Mouse (Mus musculus): ENCODE measurements around the gene Gpr65. TPM values are rescaled to one million over a fixed set of nuclear protein-coding genes. Genes with fewer than 3 reads are reported as not detected.

The Gpr65 gene
- 14.1 TPM for polyA plus RNA-seq (2014; fragmentation: Illumina TruSeq; extraction: RNeasy Lipid Tissue Mini Kit (QIAGEN cat#74804); ENCODE audit: low replicate concordance)

DNA sequence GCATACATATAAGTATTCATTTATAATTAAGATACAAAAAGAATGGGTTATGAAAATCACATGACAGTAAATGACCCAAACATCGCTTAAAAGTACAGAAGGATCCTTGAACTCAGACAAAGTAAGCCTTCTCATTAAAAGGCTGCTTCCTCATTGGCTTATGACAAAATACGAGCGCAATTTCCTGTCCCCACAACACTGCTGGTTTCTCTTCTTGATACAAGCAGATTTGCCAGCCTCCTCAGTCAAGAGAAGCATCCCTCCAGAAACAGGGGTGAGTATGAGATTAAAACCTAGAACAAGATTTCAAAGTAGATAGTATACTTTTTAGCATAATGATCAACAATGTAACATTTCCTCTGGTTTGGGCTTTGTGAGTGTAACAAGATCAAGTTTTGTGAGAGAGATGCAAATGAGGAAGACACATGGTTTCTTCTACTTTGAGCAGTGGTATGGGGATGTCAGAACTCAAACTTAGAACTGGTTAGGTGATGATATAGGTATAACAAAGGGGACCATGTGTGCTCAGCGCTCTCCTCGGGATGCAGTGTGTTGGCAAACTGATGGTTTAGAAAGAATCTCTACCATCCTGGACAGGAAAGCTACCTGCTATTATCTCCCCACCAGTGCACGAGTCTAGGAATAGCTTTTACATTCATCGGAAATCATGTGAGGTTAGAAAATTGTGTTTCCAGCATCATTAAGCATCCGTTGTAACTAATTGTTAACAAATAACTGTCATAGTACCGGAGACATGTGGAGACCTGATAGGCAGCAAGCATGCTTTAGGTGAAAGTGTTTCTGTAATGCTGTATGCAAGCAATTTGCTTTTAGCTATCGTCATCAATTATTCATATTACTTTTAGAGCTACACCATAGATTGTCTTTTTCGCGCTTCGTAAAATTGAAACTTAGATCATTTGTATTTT is at the start of gene Gpr65:
Gene Gpr65, plus strand, starts transcription at position 195 of the 929 bp plus-strand sequence.

GRCm38 (mm10) chr12:98258845-98259517 is 9.5 kb upstream of the Gpr65 start, which contains the start of gene Galc:
Galc (minus strand) TSS chr12:98259459.

Other genes starting within 250 kb of the Gpr65 start
- gene Galc, start 9.2 kb upstream of the Gpr65 start, polyA plus RNA-seq (2014; fragmentation: Illumina TruSeq; extraction: RNeasy Lipid Tissue Mini Kit (QIAGEN cat#74804); ENCODE audit: low replicate concordance): 4.3 TPM

All from small intestine, adult 10 weeks (tissue).